ENCODE assay signal across 22 mouse cellular contexts in genomic region chr7:57258893-57259574, GRCm38 (mm10).
"Had no signal": no experiment of that assay in that cellular context is flagged by ENCODE, and none has a peak within 500 bp of the region (broad histone marks: within the 10 kb centered on the region; RNA-seq: fewer than 3 reads in every experiment).

No protein-coding gene starts in this region.

- H3K9ac ChIP-seq: liver, postnatal 0 days; lung, embryonic 15.5 days; midbrain, embryonic 13.5 days; midbrain, embryonic 15.5 days; neural tube, embryonic 12.5 days; stomach, embryonic 15.5 days had no signal

- H3K27me3 ChIP-seq: lung, embryonic 15.5 days; megakaryocyte, embryonic 14.5 days; midbrain, embryonic 13.5 days; midbrain, embryonic 15.5 days; neural tube, embryonic 12.5 days; stomach, embryonic 15.5 days had no signal

- H3K4me3 ChIP-seq: lung, embryonic 15.5 days; megakaryocyte, embryonic 14.5 days; midbrain, embryonic 13.5 days; midbrain, embryonic 15.5 days; neural tube, embryonic 12.5 days; stomach, embryonic 15.5 days had no signal

- H3K4me1 ChIP-seq: lung, embryonic 15.5 days; megakaryocyte, embryonic 14.5 days; midbrain, embryonic 13.5 days; midbrain, embryonic 15.5 days; neural tube, embryonic 12.5 days; stomach, embryonic 15.5 days had no signal

- ATAC-seq: liver, postnatal 0 days; lung, postnatal 0 days; midbrain, embryonic 13.5 days; midbrain, embryonic 15.5 days had no signal

- H3K36me3 ChIP-seq: lung, embryonic 15.5 days; midbrain, embryonic 13.5 days; midbrain, embryonic 15.5 days; neural tube, embryonic 12.5 days; stomach, embryonic 15.5 days had no signal

- H3K4me2 ChIP-seq: lung, embryonic 15.5 days; midbrain, embryonic 11.5 days; midbrain, embryonic 13.5 days; midbrain, embryonic 15.5 days; neural tube, embryonic 12.5 days; stomach, embryonic 15.5 days had no signal

- DNase-seq: liver, postnatal 0 days; lung, adult 2 months; lung, postnatal 14 days; lung, postnatal 36 days; retina, postnatal 1 day; right cerebral cortex, adult 18-20 months; right cerebral cortex, postnatal 25 days; right cerebral cortex, postnatal 4 days; spleen, adult 18-20 months; thymus, adult 2 months; thymus, postnatal 25 days; thymus, postnatal 4 days had no signal

- H3K9me3 ChIP-seq: lung, embryonic 15.5 days; midbrain, embryonic 15.5 days; neural tube, embryonic 12.5 days; stomach, embryonic 15.5 days had no signal

- H3K27ac ChIP-seq: lung, embryonic 15.5 days; macrophage; midbrain, embryonic 13.5 days; midbrain, embryonic 15.5 days; neural tube, embryonic 12.5 days; stomach, embryonic 15.5 days; stomach, postnatal 0 days had no signal
